8 mouse cellular contexts compared by ENCODE assay signal in the genomic region with DNA sequence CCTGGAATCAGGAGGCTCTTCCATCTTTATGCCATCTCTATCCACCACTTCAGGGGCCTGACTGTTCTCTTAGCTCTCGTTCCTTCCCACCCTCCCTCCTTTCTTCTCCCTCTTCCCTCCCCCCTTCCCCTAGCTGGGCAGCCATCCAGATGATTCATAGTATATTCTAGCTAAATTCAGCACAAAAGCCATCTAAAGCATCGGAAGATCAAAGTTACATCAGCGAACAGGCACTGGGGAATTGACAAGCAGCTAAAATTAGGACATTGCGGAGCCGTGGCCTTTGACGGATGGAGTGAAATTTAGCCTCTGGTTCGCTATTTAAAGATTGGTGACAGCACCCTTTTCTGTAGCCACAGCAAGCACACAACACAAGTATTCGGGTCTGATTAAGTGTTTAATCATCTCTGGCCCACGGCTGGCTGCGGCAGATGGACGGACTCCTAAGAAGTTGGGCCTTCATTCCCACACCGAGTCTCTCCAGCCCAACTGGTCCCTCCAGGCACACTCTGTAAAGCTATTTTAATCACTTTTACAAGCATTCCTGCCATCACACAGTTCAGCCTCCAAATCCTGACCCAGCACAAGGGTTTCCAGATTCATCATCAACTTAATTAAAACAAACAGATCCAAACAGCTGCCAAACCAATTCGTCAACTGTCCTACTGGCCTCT.
DNase-seq lines count a peak whose midpoint lies in the region; ATAC-seq and TF ChIP-seq lines count a peak whose summit lies in the region.

No protein-coding gene starts in this region.

- peak overlapping the region; percentile 47 for H3K27ac ChIP-seq in intestine, embryonic 14.5 days (ENCODE audit: low read depth)
- no peak overlapping the region for H3K27ac ChIP-seq in intestine, postnatal 0 days (ENCODE audit: low read depth, low read length)
- H3K27ac ChIP-seq in heart, embryonic 10.5 days = peak overlapping the region; percentile 75
- 0 out of 2 replicates have a peak overlapping the region, but pooled peaks have one; percentile 18 for H3K27ac ChIP-seq in layer of hippocampus, adult 2 months
- H3K27ac ChIP-seq in small intestine, adult 2 months (ENCODE audit: insufficient read depth, low read depth, low read length) = peak overlapping the region; percentile 4

- ATAC-seq in intestine, embryonic 14.5 days (replicated peaks; ENCODE audit: low FRiP score, low TSS enrichment, low read depth) = 0 out of 2 replicates have a peak, but pooled peaks have one; percentile 27
- ATAC-seq in intestine, postnatal 0 days = no peak
- no peak for ATAC-seq in monocyte, adult 5-6 weeks (replicated peaks; ENCODE audit: insufficient number of reproducible peaks, low FRiP score, low TSS enrichment, poor library complexity, severe bottlenecking)

- no peak overlapping the region for H3K9ac ChIP-seq in intestine, embryonic 14.5 days (ENCODE audit: low read length)
- no peak overlapping the region for H3K9ac ChIP-seq in intestine, postnatal 0 days (ENCODE audit: low read depth, low read length)

- DNase-seq in intestine, embryonic 14.5 days (ENCODE audit: low spot score) = peak; percentile 66
- DNase-seq in embryo, embryonic 9.5 days (ENCODE audit: extremely low spot score) = peak; percentile 21
- DNase-seq in heart, embryonic 10.5 days (ENCODE audit: low spot score) = peak; percentile 83
- peak; percentile 36 to 44 for DNase-seq in layer of hippocampus, adult 2 months (ENCODE audit: low spot score in 2 of 2)
- peak; percentile 39 for DNase-seq in lung, postnatal 25 days (ENCODE audit: low spot score)

- WGBS in intestine, embryonic 14.5 days = 28% methylated on average over 13 of the region's 13 CpGs
- 48% methylated on average over 13 of the region's 13 CpGs for WGBS in intestine, postnatal 0 days
- WGBS in heart, embryonic 10.5 days = 19% methylated on average over 13 of the region's 13 CpGs
- 58% methylated on average over 13 of the region's 13 CpGs for WGBS in small intestine, adult 2 months

- H3K27me3 ChIP-seq in intestine, embryonic 14.5 days (replicated peaks; ENCODE audit: control insufficient read depth, insufficient read depth, low read length) = no peaks in the 10 kb centered on the region
- no peaks in the 10 kb centered on the region for H3K27me3 ChIP-seq in intestine, postnatal 0 days (replicated peaks; ENCODE audit: control insufficient read depth, insufficient read depth, low read length)
- H3K27me3 ChIP-seq in heart, embryonic 10.5 days (ENCODE audit: insufficient read depth, poor library complexity, severe bottlenecking) = no peaks in the 10 kb centered on the region
- no peaks in the 10 kb centered on the region for H3K27me3 ChIP-seq in small intestine, adult 2 months (ENCODE audit: control insufficient read depth, insufficient read depth, low read length)

- TF ChIP-seq CTCF in intestine, postnatal 0 days (IDR thresholded peaks at IDR 0.05; ENCODE audit: low read depth) = no peak
- TF ChIP-seq CTCF in layer of hippocampus, adult 2 months (conservative IDR thresholded peaks at IDR 0.05) = no peak
- TF ChIP-seq CTCF in small intestine, adult 2 months (IDR thresholded peaks at IDR 0.05; ENCODE audit: extremely low read depth, insufficient read length, insufficient replicate concordance, low read depth, low read length) = no peak

- H3K4me2 ChIP-seq in intestine, embryonic 14.5 days (ENCODE audit: low read length) = peak overlapping the region; percentile 1; the same call in 1 of the 2 replicates
- no peak overlapping the region for H3K4me2 ChIP-seq in intestine, postnatal 0 days (replicated peaks; ENCODE audit: low read depth)

- peaks cover 23% of the 10 kb centered on the region for H3K4me1 ChIP-seq in intestine, embryonic 14.5 days (replicated peaks; ENCODE audit: control insufficient read depth, insufficient read depth, low read length)
- peaks cover 11% of the 10 kb centered on the region; the same call in 1 of the 2 replicates for H3K4me1 ChIP-seq in intestine, postnatal 0 days (replicated peaks; ENCODE audit: control insufficient read depth, insufficient read depth, low read length)
- peaks cover 31% of the 10 kb centered on the region for H3K4me1 ChIP-seq in heart, embryonic 10.5 days
- peaks cover 22% of the 10 kb centered on the region for H3K4me1 ChIP-seq in small intestine, adult 2 months (ENCODE audit: control insufficient read depth, insufficient read depth, insufficient read length, low read length)

- H3K4me3 ChIP-seq in intestine, embryonic 14.5 days (ENCODE audit: low read depth, low read length) = no peak overlapping the region
- H3K4me3 ChIP-seq in intestine, postnatal 0 days (ENCODE audit: low read depth, low read length) = no peak overlapping the region
- 0 out of 2 replicates have a peak overlapping the region, but pooled peaks have one; percentile 18 for H3K4me3 ChIP-seq in heart, embryonic 10.5 days
- no peak overlapping the region for H3K4me3 ChIP-seq in layer of hippocampus, adult 2 months
- no peak overlapping the region for H3K4me3 ChIP-seq in small intestine, adult 2 months (ENCODE audit: low read depth, low read length)

- no peak for TF ChIP-seq POLR2A in small intestine, adult 2 months (IDR thresholded peaks at IDR 0.05; ENCODE audit: low read depth, low read length)

- H3K9me3 ChIP-seq in intestine, embryonic 14.5 days (ENCODE audit: control insufficient read depth, low read length) = no peaks in the 10 kb centered on the region
- H3K9me3 ChIP-seq in intestine, postnatal 0 days (ENCODE audit: control insufficient read depth) = no peaks in the 10 kb centered on the region
- H3K9me3 ChIP-seq in heart, embryonic 10.5 days = no peaks in the 10 kb centered on the region

- H3K36me3 ChIP-seq in intestine, embryonic 14.5 days (ENCODE audit: control insufficient read depth, insufficient read depth, low read length) = no peaks in the 10 kb centered on the region
- H3K36me3 ChIP-seq in intestine, postnatal 0 days (ENCODE audit: control insufficient read depth, insufficient read depth) = no peaks in the 10 kb centered on the region
- no peaks in the 10 kb centered on the region for H3K36me3 ChIP-seq in heart, embryonic 10.5 days
- H3K36me3 ChIP-seq in small intestine, adult 2 months (ENCODE audit: control insufficient read depth, insufficient read depth, low read length) = no peaks in the 10 kb centered on the region

Comparison
In these comparisons a context has a peak if more than half of its experiments do, and no peak if none do; other contexts are left out.
1. DNase-seq: peak in every context shown above with its lines; median percentile 83 in heart, embryonic 10.5 days; 66 in intestine, embryonic 14.5 days; 40 in layer of hippocampus, adult 2 months; 39 in lung, postnatal 25 days; 21 in embryo, embryonic 9.5 days.